Mouse (Mus musculus): ENCODE measurements around the gene Mrto4.

DNA sequence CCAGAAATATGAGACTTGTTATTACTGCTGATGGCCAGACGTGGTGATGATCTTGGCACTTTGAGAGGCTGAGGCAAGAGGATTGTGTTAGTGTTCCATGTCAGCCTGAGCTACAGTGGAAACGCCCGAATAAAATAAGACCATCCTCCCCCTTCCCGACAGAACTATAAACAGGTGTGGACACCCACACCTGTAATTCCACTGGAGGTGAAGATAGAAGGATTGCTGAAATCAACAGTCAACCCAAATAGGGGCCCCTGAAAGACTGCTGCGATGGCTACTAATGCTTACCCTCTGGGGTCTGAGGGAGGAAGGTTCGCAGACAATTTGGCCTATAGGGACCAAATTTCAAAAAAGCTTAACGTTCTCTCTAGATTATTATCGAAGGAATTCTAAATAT is 27.3 kb upstream of the Mrto4 start:
- TF ChIP-seq NELFE (IDR thresholded peaks at IDR 0.05; ENCODE audit: low read depth, low read length) (no peak), CTCF (conservative IDR thresholded peaks at IDR 0.05 in 1 of 2, IDR thresholded peaks at IDR 0.05 in 1 of 2; ENCODE audit: low read depth in 2 of 2, low read length in 2 of 2) (no peak), POLR2A (IDR thresholded peaks at IDR 0.05; ENCODE audit: low read depth, low read length) (no peak)
